Mouse (Mus musculus): ENCODE data around the gene Anks6.

- TF ChIP-seq CTCF (IDR thresholded peaks at IDR 0.05 in 2 of 3, conservative IDR thresholded peaks at IDR 0.05 in 1 of 3; ENCODE audit: control insufficient read depth in 1 of 3, insufficient read depth in 1 of 3, low read depth in 2 of 3, low read length in 3 of 3, poor library complexity in 1 of 3, severe bottlenecking in 1 of 3) (no peak), NRF1 (IDR thresholded peaks at IDR 0.05; ENCODE audit: insufficient read depth, low read depth, low read length, poor library complexity, severe bottlenecking) (no peak), TCF12 (IDR thresholded peaks at IDR 0.05; ENCODE audit: low read depth, low read length) (no peak), CHD1 (IDR thresholded peaks at IDR 0.05; ENCODE audit: low read depth, low read length) (no peak), MAFK (IDR thresholded peaks at IDR 0.05; ENCODE audit: borderline replicate concordance, low read depth, low read length) (no peak), GATA1 (IDR thresholded peaks at IDR 0.05; ENCODE audit: low read depth, low read length) (no peak), CHD2 (IDR thresholded peaks at IDR 0.05; ENCODE audit: low read length) (no peak), TAL1 (IDR thresholded peaks at IDR 0.05; ENCODE audit: low read length) (no peak), USF1 (IDR thresholded peaks at IDR 0.05; ENCODE audit: low read depth, low read length) (no peak), ZNF384 (IDR thresholded peaks at IDR 0.05; ENCODE audit: low read depth, low read length) (no peak), JUND (IDR thresholded peaks at IDR 0.05; ENCODE audit: low read depth, low read length) (no peak), RAD21 (IDR thresholded peaks at IDR 0.05; ENCODE audit: low read depth, low read length) (no peak), POLR2A (IDR thresholded peaks at IDR 0.05; ENCODE audit: control insufficient read depth in 1 of 2, insufficient read depth in 1 of 2, low read depth in 1 of 2, low read length in 2 of 2, poor library complexity in 1 of 2) (no peak), UBTF (IDR thresholded peaks at IDR 0.05; ENCODE audit: borderline replicate concordance, insufficient read depth, low read depth, low read length) (no peak)
Measured at GRCm38 (mm10) chr4:47015156-47015555, 42.1 kb downstream of the Anks6 start.

Measured in MEL (cell line).